Mouse (Mus musculus): ENCODE measurements around the gene Gjc3. TPM values are rescaled to one million over a fixed set of nuclear protein-coding genes. Genes with fewer than 3 reads are reported as not detected.

The Gjc3 gene
- polyA plus RNA-seq (2012; rRNA removed) = 0.02 TPM in 2 replicates

DNA sequence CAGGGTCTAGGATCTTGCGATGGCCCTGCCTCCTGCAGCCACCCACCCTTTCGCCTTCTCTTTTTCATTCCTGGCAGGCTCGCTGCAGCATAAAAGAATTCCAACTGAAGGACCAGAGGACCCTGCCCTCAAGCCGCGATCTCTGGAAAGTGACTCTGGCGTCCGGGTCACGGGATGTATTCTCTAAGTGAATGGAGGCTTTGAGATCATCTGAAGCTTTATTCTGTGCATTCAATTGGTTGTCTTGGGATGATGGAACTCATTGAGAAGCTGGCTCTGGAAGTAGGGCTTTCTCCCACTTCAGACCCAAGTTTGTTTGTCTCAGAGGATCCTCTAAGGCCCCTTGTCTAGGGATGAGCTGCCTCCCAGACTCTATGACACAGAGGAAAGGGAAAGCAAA, at the start of gene Gjc3:
Gene Gjc3 (minus strand): TSS at position 154 of the 400 bp plus-strand sequence.
- Histone ChIP-seq H3K36me3 (ENCODE audit: control insufficient read depth, insufficient read depth, low read length) (no peaks in the 10 kb centered on the region), H3K4me3 (ENCODE audit: extremely low read depth, insufficient read depth, insufficient read length) (no peak within 1 kb of the TSS), H3K4me1 (ENCODE audit: control insufficient read depth, insufficient read depth, insufficient read length) (no peaks in the 10 kb centered on the region), H3K27me3 (ENCODE audit: control insufficient read depth, insufficient read depth, low read length) (no peaks in the 10 kb centered on the region), H3K27ac (ENCODE audit: insufficient read depth, low read length) (no peak within 1 kb of the TSS)
- TF ChIP-seq POLR2A (IDR thresholded peaks at IDR 0.05; ENCODE audit: low read depth, low read length) (no peak), CTCF (IDR thresholded peaks at IDR 0.05; ENCODE audit: extremely low read depth, insufficient read depth, insufficient read length, insufficient replicate concordance) (no peak)
- WGBS = 81% methylated on average over 8 of the region's 8 CpGs
- DNase-seq (ENCODE audit: low read depth in 1 of 2, low spot score in 2 of 2) = no peak

DNA sequence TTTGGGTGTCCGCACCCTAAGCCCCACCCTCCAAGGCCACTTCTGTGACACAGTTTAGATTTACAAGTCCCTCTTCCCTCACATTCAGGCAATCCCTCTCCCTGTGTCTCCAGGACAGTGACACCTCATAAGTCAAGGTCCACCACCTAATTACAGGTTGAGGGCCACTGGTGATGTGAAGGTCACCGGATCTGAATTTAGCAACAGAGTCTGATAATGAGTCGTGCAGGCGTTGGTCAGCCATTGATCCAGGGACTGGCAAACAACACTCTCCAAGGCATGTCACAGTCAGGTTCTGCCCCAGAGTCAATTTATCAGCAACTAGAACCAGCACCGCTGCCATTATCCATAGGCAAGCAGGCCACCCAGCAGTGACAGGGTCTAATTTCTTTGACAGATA, 49.5 kb upstream of the Gjc3 start:
- WGBS = 94% methylated on average over 5 of the region's 5 CpGs

GRCm38 (mm10) chr5:138009437-138009836, 46.5 kb upstream of the Gjc3 start:
- H3K4me3 ChIP-seq (ENCODE audit: extremely low read depth, insufficient read depth, insufficient read length) = no peak overlapping the region
- no peaks in the 10 kb centered on the region for H3K4me1 ChIP-seq (ENCODE audit: control insufficient read depth, insufficient read depth, insufficient read length)
- DNase-seq (ENCODE audit: low read depth in 1 of 2, low spot score in 2 of 2) = no peak
- H3K27ac ChIP-seq (ENCODE audit: insufficient read depth, low read length) = no peak overlapping the region
- H3K36me3 ChIP-seq (ENCODE audit: control insufficient read depth, insufficient read depth, low read length) = no peaks in the 10 kb centered on the region
- TF ChIP-seq CTCF (IDR thresholded peaks at IDR 0.05; ENCODE audit: extremely low read depth, insufficient read depth, insufficient read length, insufficient replicate concordance) (no peak), POLR2A (IDR thresholded peaks at IDR 0.05; ENCODE audit: low read depth, low read length) (no peak)
- WGBS = 86% methylated on average over 5 of the region's 5 CpGs
- no peaks in the 10 kb centered on the region for H3K27me3 ChIP-seq (ENCODE audit: control insufficient read depth, insufficient read depth, low read length)

More for the DNA sequence above, 49.5 kb upstream of the Gjc3 start:
- TF ChIP-seq CTCF (IDR thresholded peaks at IDR 0.05; ENCODE audit: extremely low read depth, insufficient read depth, insufficient read length, insufficient replicate concordance) (no peak), POLR2A (IDR thresholded peaks at IDR 0.05; ENCODE audit: low read depth, low read length) (no peak)
- no peaks in the 10 kb centered on the region for H3K27me3 ChIP-seq (ENCODE audit: control insufficient read depth, insufficient read depth, low read length)
- DNase-seq (ENCODE audit: low read depth in 1 of 2, low spot score in 2 of 2) = no peak
- H3K4me1 ChIP-seq (ENCODE audit: control insufficient read depth, insufficient read depth, insufficient read length) = no peaks in the 10 kb centered on the region
- no peak overlapping the region for H3K4me3 ChIP-seq (ENCODE audit: extremely low read depth, insufficient read depth, insufficient read length)
- no peaks in the 10 kb centered on the region for H3K36me3 ChIP-seq (ENCODE audit: control insufficient read depth, insufficient read depth, low read length)
- H3K27ac ChIP-seq (ENCODE audit: insufficient read depth, low read length) = no peak overlapping the region

DNA sequence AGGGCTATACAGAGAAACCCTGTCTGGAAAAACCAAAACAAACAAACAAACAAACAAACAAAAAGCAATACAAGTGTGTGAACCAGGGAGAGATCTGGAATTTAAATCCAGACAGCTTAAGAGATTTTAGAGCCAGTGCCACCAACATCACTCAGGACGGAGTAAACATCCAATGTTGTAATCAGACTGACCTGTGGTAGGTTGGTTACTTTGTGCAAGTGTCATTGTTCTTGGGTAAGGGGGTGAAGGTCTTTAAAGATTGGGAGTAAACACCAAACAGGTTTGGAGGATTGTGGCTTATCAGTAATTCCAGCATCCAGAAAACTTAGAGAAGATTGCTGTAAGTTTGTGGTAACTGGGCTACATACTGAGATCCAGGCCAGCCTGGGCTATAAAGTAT, 23.5 kb upstream of the Gjc3 start:
- WGBS = 96% methylated on average over 1 of the region's 1 CpGs
- H3K27ac ChIP-seq (ENCODE audit: insufficient read depth, low read length) = no peak overlapping the region
- TF ChIP-seq POLR2A (IDR thresholded peaks at IDR 0.05; ENCODE audit: low read depth, low read length) = no peak
- no peak for TF ChIP-seq CTCF (IDR thresholded peaks at IDR 0.05; ENCODE audit: extremely low read depth, insufficient read depth, insufficient read length, insufficient replicate concordance)
- H3K27me3 ChIP-seq (ENCODE audit: control insufficient read depth, insufficient read depth, low read length) = no peaks in the 10 kb centered on the region
- no peak overlapping the region for H3K4me3 ChIP-seq (ENCODE audit: extremely low read depth, insufficient read depth, insufficient read length)
- H3K36me3 ChIP-seq (ENCODE audit: control insufficient read depth, insufficient read depth, low read length) = no peaks in the 10 kb centered on the region
- DNase-seq (ENCODE audit: low read depth in 1 of 2, low spot score in 2 of 2) = no peak
- no peaks in the 10 kb centered on the region for H3K4me1 ChIP-seq (ENCODE audit: control insufficient read depth, insufficient read depth, insufficient read length)

- Histone ChIP-seq H3K4me3 (ENCODE audit: extremely low read depth, insufficient read depth, insufficient read length) (no peak within 1 kb of the TSS), H3K36me3 (ENCODE audit: control insufficient read depth, insufficient read depth, low read length) (no peaks in the 10 kb centered on the region), H3K27me3 (ENCODE audit: control insufficient read depth, insufficient read depth, low read length) (no peaks in the 10 kb centered on the region), H3K4me1 (ENCODE audit: control insufficient read depth, insufficient read depth, insufficient read length) (no peaks in the 10 kb centered on the region), H3K27ac (ENCODE audit: insufficient read depth, low read length) (no peak within 1 kb of the TSS)
- 31% methylated on average over 4 of the region's 4 CpGs for WGBS
- no peak for DNase-seq (ENCODE audit: low read depth in 1 of 2, low spot score in 2 of 2)
- TF ChIP-seq POLR2A (IDR thresholded peaks at IDR 0.05; ENCODE audit: low read depth, low read length) (no peak), CTCF (IDR thresholded peaks at IDR 0.05; ENCODE audit: extremely low read depth, insufficient read depth, insufficient read length, insufficient replicate concordance) (no peak)
Observed at GRCm38 (mm10) chr5:137981300-137981699, 18.4 kb upstream of the Gjc3 start, which contains the start of gene Azgp1. TSS of gene Azgp1 (plus strand) at chr5:137981520.

GRCm38 (mm10) chr5:137979081-137979480, 16.2 kb upstream of the Gjc3 start:
- Histone ChIP-seq H3K27me3 (ENCODE audit: control insufficient read depth, insufficient read depth, low read length) (no peaks in the 10 kb centered on the region), H3K4me3 (ENCODE audit: extremely low read depth, insufficient read depth, insufficient read length) (no peak overlapping the region), H3K36me3 (ENCODE audit: control insufficient read depth, insufficient read depth, low read length) (no peaks in the 10 kb centered on the region), H3K27ac (ENCODE audit: insufficient read depth, low read length) (no peak overlapping the region), H3K4me1 (ENCODE audit: control insufficient read depth, insufficient read depth, insufficient read length) (no peaks in the 10 kb centered on the region)
- 66% methylated on average over 2 of the region's 2 CpGs for WGBS
- no peak for TF ChIP-seq CTCF (IDR thresholded peaks at IDR 0.05; ENCODE audit: extremely low read depth, insufficient read depth, insufficient read length, insufficient replicate concordance)
- no peak for DNase-seq (ENCODE audit: low read depth in 1 of 2, low spot score in 2 of 2)

- no peaks in the 10 kb centered on the region for H3K27me3 ChIP-seq (ENCODE audit: control insufficient read depth, insufficient read depth, low read length)
- TF ChIP-seq POLR2A (IDR thresholded peaks at IDR 0.05; ENCODE audit: low read depth, low read length) (no peak), CTCF (IDR thresholded peaks at IDR 0.05; ENCODE audit: extremely low read depth, insufficient read depth, insufficient read length, insufficient replicate concordance) (no peak)
Observed at GRCm38 (mm10) chr5:137977291-137977690, 14.4 kb upstream of the Gjc3 start.

More at GRCm38 (mm10) chr5:137977291-137977690, 14.4 kb upstream of the Gjc3 start:
- 45% methylated on average over 1 of the region's 1 CpGs for WGBS
- no peaks in the 10 kb centered on the region for H3K4me1 ChIP-seq (ENCODE audit: control insufficient read depth, insufficient read depth, insufficient read length)
- H3K36me3 ChIP-seq (ENCODE audit: control insufficient read depth, insufficient read depth, low read length) = no peaks in the 10 kb centered on the region
- no peak for DNase-seq (ENCODE audit: low read depth in 1 of 2, low spot score in 2 of 2)
- H3K4me3 ChIP-seq (ENCODE audit: extremely low read depth, insufficient read depth, insufficient read length) = no peak overlapping the region
- no peak overlapping the region for H3K27ac ChIP-seq (ENCODE audit: insufficient read depth, low read length)
